Mouse (Mus musculus) olfactory bulb, adult 2 months (tissue): ENCODE data around the gene Arl6ip5. TPM values are rescaled to one million over a fixed set of nuclear protein-coding genes. Genes with fewer than 3 reads are reported as not detected.

ENCODE experiments used
- H3K27ac ChIP-seq: fragments of 200-500 bp; 2 replicates; pipeline ENCODE4 v1.5.1; 2012; ENCODE audit warnings: low read depth, low read length; ENCODE audit not compliant: insufficient read depth
- H3K4me1 ChIP-seq: fragments of 200-500 bp; 2 replicates; pipeline ENCODE4 v1.6.1; 2012; ENCODE audit warnings: low read length; ENCODE audit not compliant: control insufficient read depth, insufficient read depth
- H3K4me3 ChIP-seq: fragments of 200-500 bp; 2 replicates; pipeline ENCODE4 v1.5.1; 2012; ENCODE audit warnings: mild to moderate bottlenecking, low read depth, low read length, moderate library complexity; ENCODE audit not compliant: insufficient read depth
- CTCF ChIP-seq: fragments of 200-500 bp; IDR thresholded peaks from 2 replicates; pipeline ENCODE4 v1.5.1; 2012; ENCODE audit warnings: low read depth, mild to moderate bottlenecking, low read length, moderate library complexity; ENCODE audit not compliant: insufficient read depth
- POLR2A ChIP-seq: fragments of 200-500 bp; IDR thresholded peaks from 2 replicates; pipeline ENCODE4 v1.6.1; 2012; ENCODE audit warnings: mild to moderate bottlenecking, low read depth, low read length, moderate library complexity; ENCODE audit not compliant: insufficient read depth
- WGBS: fragments of 180-500 bp; shearing (Covaris S2); methylation state at CpG from one replicate; pipeline ENCODE4 v1.1.7; 2018; 5-methylcytosine and 5-hydroxymethylcytosine counted together
- polyA plus RNA-seq: library from polyadenylated mRNA; stranded (reverse); fragments of >200 nt; gene quantifications from 2 replicates; pipeline ENCODE4 v1.2.4, GENCODE M21; 2012; ENCODE audit warnings: low replicate concordance; ENCODE audit not compliant: missing spikeins, insufficient read depth, insufficient read length

Arl6ip5 gene
- polyA plus RNA-seq, 1 experiment = not detected

- no peak for TF ChIP-seq CTCF
- no peak for TF ChIP-seq POLR2A
- 86% methylated on average over 8 of the region's 8 CpGs for WGBS
Observed at GRCm38 (mm10) chr6:97265240-97265639, 54.8 kb downstream of the Arl6ip5 start.

DNA sequence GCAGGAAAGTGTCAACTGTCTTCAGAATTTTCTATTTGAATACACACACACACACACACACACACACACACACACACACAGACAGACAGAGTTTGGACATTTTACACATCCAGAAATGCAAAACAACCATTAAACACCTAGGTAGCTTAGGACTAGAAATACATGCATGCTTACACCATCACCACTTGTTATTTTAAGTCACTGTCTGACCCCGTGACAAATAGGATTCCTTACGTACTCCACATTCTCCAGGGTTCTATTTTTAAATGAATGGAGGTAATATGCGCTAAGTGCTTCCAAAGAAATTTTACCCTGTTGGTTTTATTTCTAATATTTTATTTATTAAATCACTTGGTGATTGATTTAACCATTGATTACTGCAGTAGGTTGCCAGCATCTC, 55.2 kb downstream of the Arl6ip5 start:
- no peak overlapping the region for H3K27ac ChIP-seq
- H3K4me3 ChIP-seq = no peak overlapping the region
- H3K4me1 ChIP-seq = no peaks in the 10 kb centered on the region
- 93% methylated on average over 3 of the region's 3 CpGs for WGBS
- no peak for TF ChIP-seq CTCF

More at GRCm38 (mm10) chr6:97265240-97265639, 54.8 kb downstream of the Arl6ip5 start:
- Histone ChIP-seq H3K4me3 (no peak overlapping the region), H3K27ac (no peak overlapping the region), H3K4me1 (no peaks in the 10 kb centered on the region)

DNA sequence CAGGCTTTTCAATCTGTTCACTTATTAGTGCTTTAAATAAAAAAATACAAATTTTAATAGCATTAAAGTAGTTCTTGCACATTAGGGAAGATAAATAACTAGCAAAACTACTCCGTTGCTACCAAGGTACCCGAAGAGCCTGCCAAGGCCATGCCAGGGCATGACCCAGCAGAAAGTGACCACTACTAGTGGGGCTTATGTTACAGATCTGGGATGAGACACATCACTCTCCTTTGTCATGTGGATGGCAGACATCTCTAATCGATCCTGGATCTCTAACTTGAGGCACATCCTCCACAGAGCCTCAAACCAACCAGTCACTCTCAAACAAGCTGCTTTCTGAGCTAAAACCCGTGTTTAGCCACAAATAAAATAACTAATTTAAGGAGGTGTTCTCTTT, 56.2 kb downstream of the Arl6ip5 start:
- WGBS = 92% methylated on average over 4 of the region's 4 CpGs
- Histone ChIP-seq H3K4me3 (no peak overlapping the region), H3K4me1 (no peaks in the 10 kb centered on the region), H3K27ac (no peak overlapping the region)
- TF ChIP-seq CTCF (no peak), POLR2A (no peak)

DNA sequence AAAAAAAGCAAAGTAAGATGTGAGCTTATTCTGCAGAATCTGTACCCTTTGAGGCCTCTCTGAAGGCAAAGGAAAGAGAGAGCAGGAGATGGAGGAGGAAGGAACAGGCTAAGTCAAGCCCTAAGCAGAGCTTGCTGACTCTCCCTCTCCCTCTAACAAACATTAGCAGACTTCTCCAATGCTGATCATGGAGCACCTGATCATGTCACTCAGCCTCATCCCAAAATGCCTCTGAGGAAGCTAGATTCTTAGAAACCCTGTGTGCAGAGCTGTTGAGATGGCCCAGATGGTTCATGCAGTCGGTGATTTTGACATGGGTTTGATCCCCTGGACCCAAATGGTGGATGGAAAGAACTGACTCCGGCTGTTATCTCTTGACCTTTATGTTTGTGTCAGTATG, 56.6 kb downstream of the Arl6ip5 start:
- H3K4me3 ChIP-seq = no peak overlapping the region
- WGBS = 97% methylated on average over 2 of the region's 2 CpGs

GRCm38 (mm10) chr6:97269596-97269995, 59.1 kb downstream of the Arl6ip5 start:
- WGBS = 73% methylated on average over 11 of the region's 11 CpGs
- TF ChIP-seq CTCF = no peak
- no peaks in the 10 kb centered on the region for H3K4me1 ChIP-seq
- no peak overlapping the region for H3K4me3 ChIP-seq
- H3K27ac ChIP-seq = no peak overlapping the region

More for the DNA sequence above, 56.6 kb downstream of the Arl6ip5 start:
- Histone ChIP-seq H3K4me1 (no peaks in the 10 kb centered on the region), H3K27ac (no peak overlapping the region)
- TF ChIP-seq CTCF (no peak), POLR2A (no peak)

GRCm38 (mm10) chr6:97272349-97272748, 61.9 kb downstream of the Arl6ip5 start:
- no peak for TF ChIP-seq CTCF
- TF ChIP-seq POLR2A = no peak
- 80% methylated on average over 2 of the region's 2 CpGs for WGBS
- Histone ChIP-seq H3K4me3 (no peak overlapping the region), H3K4me1 (no peaks in the 10 kb centered on the region), H3K27ac (no peak overlapping the region)

DNA sequence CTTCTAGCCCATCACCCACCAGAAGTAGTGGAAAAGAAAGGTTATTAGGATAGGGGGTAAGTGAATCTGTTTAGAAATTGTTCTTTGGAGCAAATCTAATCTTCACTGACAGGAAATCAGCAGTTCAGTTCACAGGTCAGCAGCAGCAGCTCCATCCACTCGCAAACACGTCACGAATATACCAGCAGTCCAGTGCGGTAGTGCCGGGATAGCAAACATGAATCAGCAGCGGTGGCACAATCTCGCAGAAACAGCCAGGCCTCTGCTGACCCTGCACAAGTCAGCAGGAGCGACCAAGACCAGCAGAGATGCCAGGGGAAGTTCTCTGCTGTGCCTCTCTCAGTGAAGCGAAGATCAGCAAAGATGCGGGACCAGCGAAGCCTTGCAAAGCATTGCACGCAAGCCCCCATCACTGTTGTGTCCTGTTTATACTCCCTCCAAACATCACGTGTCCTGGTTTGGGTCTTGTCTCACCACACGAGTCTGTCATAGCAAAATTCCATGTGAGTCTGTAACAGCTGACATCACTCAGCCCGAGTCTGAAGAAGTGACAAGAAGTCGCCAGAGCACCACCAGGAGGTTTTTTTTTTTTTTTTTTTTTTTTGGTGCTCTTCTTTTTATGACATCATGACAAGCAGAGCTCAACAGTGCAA, 62.7 kb downstream of the Arl6ip5 start:
- 94% methylated on average over 16 of the region's 16 CpGs for WGBS
- TF ChIP-seq POLR2A (no peak), CTCF (no peak)
- H3K4me1 ChIP-seq = peaks cover 2% of the 10 kb centered on the region

GRCm38 (mm10) chr6:97273777-97274176, 63.3 kb downstream of the Arl6ip5 start:
- 65% methylated on average over 3 of the region's 3 CpGs for WGBS
- Histone ChIP-seq H3K4me3 (no peak overlapping the region), H3K27ac (no peak overlapping the region), H3K4me1 (peaks cover 6% of the 10 kb centered on the region)
- TF ChIP-seq CTCF (no peak), POLR2A (no peak)

More for the DNA sequence above, 62.7 kb downstream of the Arl6ip5 start:
- Histone ChIP-seq H3K27ac (no peak overlapping the region), H3K4me3 (no peak overlapping the region)

GRCm38 (mm10) chr6:97275760-97276159, 65.3 kb downstream of the Arl6ip5 start:
- Histone ChIP-seq H3K27ac (no peak overlapping the region), H3K4me1 (peaks cover 6% of the 10 kb centered on the region), H3K4me3 (no peak overlapping the region)
- 57% methylated on average over 4 of the region's 4 CpGs for WGBS
- TF ChIP-seq CTCF (no peak), POLR2A (no peak)

- TF ChIP-seq CTCF = no peak
- no peak for TF ChIP-seq POLR2A
- no peak overlapping the region for H3K4me3 ChIP-seq
- H3K4me1 ChIP-seq = peaks cover 6% of the 10 kb centered on the region
- no peak overlapping the region for H3K27ac ChIP-seq
- WGBS = 21% methylated on average over 4 of the region's 4 CpGs
Observed at GRCm38 (mm10) chr6:97276366-97276765, 65.9 kb downstream of the Arl6ip5 start.
